Mouse (Mus musculus) ES-Bruce4 (cell line): ENCODE measurements around the gene Plb1.

Experiments
- CTCF ChIP-seq: IDR thresholded peaks from one replicate; pipeline ENCODE4 v1.8.1; 2011; ENCODE audit warnings: low read depth, low read length
- POLR2A ChIP-seq: IDR thresholded peaks from one replicate; pipeline ENCODE4 v1.8.1; 2011; ENCODE audit warnings: low read length; ENCODE audit not compliant: insufficient read depth

DNA sequence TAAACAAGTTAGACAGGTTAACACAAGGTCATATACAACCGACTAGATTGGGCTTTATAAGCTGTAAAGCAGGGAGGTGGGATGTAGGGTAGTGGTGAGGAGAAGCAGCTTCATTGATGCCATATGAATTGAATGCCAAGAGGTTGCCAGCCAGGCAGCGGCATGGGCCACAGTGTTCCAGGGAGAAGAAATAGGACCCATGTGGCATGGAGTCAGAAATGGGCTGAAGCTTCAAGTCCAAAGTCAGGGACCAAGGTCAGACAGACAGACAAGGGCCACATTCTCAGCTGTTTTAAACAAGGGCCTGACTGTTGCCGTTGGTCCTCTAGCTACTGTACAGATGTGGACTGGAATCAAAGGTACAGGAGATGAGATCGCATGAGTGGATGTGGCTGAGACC, 128.0 kb downstream of the Plb1 start:
- no peak for TF ChIP-seq POLR2A
- TF ChIP-seq CTCF, result no peak
